Mouse (Mus musculus) lung, postnatal 0 days (tissue): Measurements from ENCODE around the gene Myo1b. TPM values are rescaled to one million over a fixed set of nuclear protein-coding genes. Genes with fewer than 3 reads are reported as not detected.

Experiments
- ATAC-seq: fragments of 200-750 bp; cut with Nextera tagmentation; 2 replicates; pipeline ENCODE4 v1.8.0; 2017; ENCODE audit warnings: moderate library complexity
- DNase-seq: peaks from one replicate; pipeline ENCODE4 v3.0.0-alpha.2; 2016; ENCODE audit warnings: low spot score
- H3K27ac ChIP-seq: fragments of 300-500 bp; sonication (generic); 2 replicates; pipeline ENCODE4 v1.5.1; 2014; ENCODE audit warnings: antibody characterized with exemption, mild to moderate bottlenecking, low read length, mixed read lengths
- H3K27me3 ChIP-seq: fragments of 300-500 bp; sonication (generic); replicated peaks from 2 replicates; pipeline ENCODE4 v1.6.1; 2014; ENCODE audit warnings: low read length, mixed read lengths; ENCODE audit not compliant: insufficient read depth
- H3K36me3 ChIP-seq: fragments of 300-500 bp; sonication (generic); 2 replicates; pipeline ENCODE4 v1.6.1; 2014; ENCODE audit warnings: low read length, mixed read lengths; ENCODE audit not compliant: insufficient read depth
- H3K4me1 ChIP-seq: fragments of 300-500 bp; sonication (generic); 2 replicates; pipeline ENCODE4 v1.6.1; 2014; ENCODE audit warnings: antibody characterized with exemption, low read depth, low read length, mixed read lengths; ENCODE audit not compliant: insufficient read depth
- H3K4me2 ChIP-seq: fragments of 300-500 bp; sonication (generic); replicated peaks from 2 replicates; pipeline ENCODE4 v1.6.1; 2014; ENCODE audit warnings: low read depth, mild to moderate bottlenecking, low read length, moderate library complexity, mixed read lengths
- H3K4me3 ChIP-seq: fragments of 300-500 bp; sonication (generic); 2 replicates; pipeline ENCODE4 v1.5.1; 2014; ENCODE audit warnings: low read depth, low read length
- H3K9ac ChIP-seq: fragments of 300-500 bp; sonication (generic); replicated peaks from 2 replicates; pipeline ENCODE4 v1.6.1; 2014; ENCODE audit warnings: low read depth, mild to moderate bottlenecking
- H3K9me3 ChIP-seq: fragments of 300-500 bp; sonication (generic); 2 replicates; pipeline ENCODE4 v1.6.1; 2016; ENCODE audit warnings: low read length, mixed read lengths
- CTCF ChIP-seq: IDR thresholded peaks from 2 replicates; pipeline ENCODE4 v1.5.1; 2016; ENCODE audit warnings: antibody characterized with exemption, mild to moderate bottlenecking
- EP300 ChIP-seq: IDR thresholded peaks from 2 replicates; pipeline ENCODE4 v1.6.1; 2016; ENCODE audit warnings: antibody characterized with exemption, mild to moderate bottlenecking, control low read depth
- WGBS: fragments of 180-500 bp; shearing (Covaris S2); extraction: QIAGEN DNeasy Blood & Tissue Kit; methylation state at CpG from one replicate; pipeline ENCODE4 v1.1.7; 2014; 5-methylcytosine and 5-hydroxymethylcytosine counted together
- polyA plus RNA-seq: library from polyadenylated mRNA; unstranded; fragments of >200 nt; fragmentation: Nextera tagmentation; extraction: Ambion mirVana; gene quantifications from 2 replicates; pipeline ENCODE4 v1.2.1, GENCODE M21; 2015

Myo1b gene
- polyA plus RNA-seq, 1 experiment from 2014 or later, result 108 TPM

- ATAC-seq (peak; percentile 62), DNase-seq (peak; percentile 56)
- Histone ChIP-seq H3K9me3 (no peaks in the 10 kb centered on the region), H3K27ac (no peak overlapping the region), H3K36me3 (no peaks in the 10 kb centered on the region), H3K27me3 (no peaks in the 10 kb centered on the region), H3K4me1 (peaks cover 3% of the 10 kb centered on the region; the same call in 1 of the 2 replicates), H3K4me2 (no peak overlapping the region), H3K4me3 (no peak overlapping the region), H3K9ac (no peak overlapping the region)
- 55% methylated on average over 11 of the region's 11 CpGs for WGBS
- TF ChIP-seq CTCF (no peak), EP300 (no peak)
Observed at GRCm38 (mm10) chr1:51934176-51934924, 18.5 kb upstream of the Myo1b start.

- H3K4me2 ChIP-seq, result no peak overlapping the region
- H3K9me3 ChIP-seq, result no peaks in the 10 kb centered on the region
- H3K27me3 ChIP-seq, result no peaks in the 10 kb centered on the region
- ATAC-seq (no peak), DNase-seq (no peak)
- WGBS, result 64% methylated on average over 3 of the region's 3 CpGs
- H3K36me3 ChIP-seq, result no peaks in the 10 kb centered on the region
- H3K9ac ChIP-seq, result no peak overlapping the region
- H3K4me3 ChIP-seq, result no peak overlapping the region
- peaks cover 3% of the 10 kb centered on the region; the same call in 1 of the 2 replicates for H3K4me1 ChIP-seq
- H3K27ac ChIP-seq, result no peak overlapping the region
- TF ChIP-seq CTCF (no peak), EP300 (no peak)
Observed at GRCm38 (mm10) chr1:51932826-51933225, 17.0 kb upstream of the Myo1b start.

DNA sequence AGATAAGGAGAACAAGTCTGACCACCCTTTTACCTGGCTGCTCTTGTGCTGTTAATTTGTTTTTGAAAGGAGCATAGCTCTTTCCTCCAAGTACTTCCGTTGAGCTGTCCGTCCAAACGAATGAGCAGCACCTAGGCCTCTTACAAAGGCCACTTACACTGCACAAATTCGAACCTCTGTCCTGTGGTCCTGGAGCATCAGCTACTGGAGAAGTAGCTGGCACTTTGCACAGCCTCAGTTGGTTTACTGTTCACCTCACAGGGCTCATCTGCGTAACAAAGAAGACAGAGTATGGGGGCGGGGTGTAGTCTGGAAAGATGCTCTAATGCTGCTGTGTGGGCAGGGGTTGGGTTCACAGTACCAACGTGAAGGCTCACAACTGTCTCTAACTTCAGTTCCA, 15.7 kb upstream of the Myo1b start:
- no peak for DNase-seq
- no peak overlapping the region for H3K27ac ChIP-seq
- WGBS, result 53% methylated on average over 7 of the region's 7 CpGs
- H3K9ac ChIP-seq, result no peak overlapping the region
- no peak overlapping the region for H3K4me3 ChIP-seq
- no peaks in the 10 kb centered on the region for H3K9me3 ChIP-seq
- no peak for ATAC-seq
- H3K4me1 ChIP-seq, result peaks cover 3% of the 10 kb centered on the region; the same call in 1 of the 2 replicates
- no peak overlapping the region for H3K4me2 ChIP-seq
- no peak for TF ChIP-seq CTCF
- TF ChIP-seq EP300, result no peak
- H3K36me3 ChIP-seq, result no peaks in the 10 kb centered on the region
- no peaks in the 10 kb centered on the region for H3K27me3 ChIP-seq

DNA sequence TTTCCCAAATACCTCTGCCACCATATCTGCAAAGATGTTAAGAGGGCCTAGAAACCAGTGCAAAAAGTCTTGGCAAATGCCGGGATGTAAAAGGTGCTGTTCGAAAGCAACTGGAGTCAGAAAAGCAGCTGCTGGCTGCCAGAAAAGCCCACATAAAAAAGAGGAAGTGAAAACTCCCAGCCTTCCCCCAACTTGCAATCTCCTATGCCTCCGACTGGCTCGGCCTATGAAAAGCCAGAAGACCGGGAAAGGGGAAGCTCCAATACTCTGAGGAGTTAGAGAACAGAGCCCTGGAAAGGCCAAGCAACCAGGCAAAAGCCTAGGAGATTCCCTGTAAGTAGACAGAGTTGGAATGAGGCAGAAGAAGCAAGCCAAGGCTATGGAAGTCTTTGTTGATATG, 14.7 kb upstream of the Myo1b start:
- TF ChIP-seq EP300, result no peak
- TF ChIP-seq CTCF, result no peak
- no peaks in the 10 kb centered on the region for H3K27me3 ChIP-seq
- peaks cover 3% of the 10 kb centered on the region; the same call in 1 of the 2 replicates for H3K4me1 ChIP-seq
- peak; percentile 39 for DNase-seq
- H3K9me3 ChIP-seq, result no peaks in the 10 kb centered on the region
- peak; percentile 32; the same call in 1 of the 2 replicates for ATAC-seq
- H3K4me2 ChIP-seq, result no peak overlapping the region
- no peak overlapping the region for H3K9ac ChIP-seq
- no peaks in the 10 kb centered on the region for H3K36me3 ChIP-seq
- WGBS, result 57% methylated on average over 5 of the region's 5 CpGs
- H3K27ac ChIP-seq, result no peak overlapping the region
- H3K4me3 ChIP-seq, result no peak overlapping the region

GRCm38 (mm10) chr1:51929557-51929956, 13.7 kb upstream of the Myo1b start:
- no peak for ATAC-seq

GRCm38 (mm10) chr1:51922820-51923219, 6.9 kb upstream of the Myo1b start:
- H3K4me2 ChIP-seq, result no peak overlapping the region
- H3K27ac ChIP-seq, result no peak overlapping the region
- no peak overlapping the region for H3K4me3 ChIP-seq
- H3K9ac ChIP-seq, result no peak overlapping the region
- DNase-seq (peak; percentile 33), ATAC-seq (peak; percentile 77)
- WGBS, result 25% methylated on average over 12 of the region's 12 CpGs
- TF ChIP-seq CTCF, result no peak
- TF ChIP-seq EP300, result no peak
- H3K4me1 ChIP-seq, result no peaks in the 10 kb centered on the region
- H3K36me3 ChIP-seq, result no peaks in the 10 kb centered on the region
- H3K9me3 ChIP-seq, result no peaks in the 10 kb centered on the region
- H3K27me3 ChIP-seq, result no peaks in the 10 kb centered on the region

More at GRCm38 (mm10) chr1:51929557-51929956, 13.7 kb upstream of the Myo1b start:
- Histone ChIP-seq H3K36me3 (no peaks in the 10 kb centered on the region), H3K9me3 (no peaks in the 10 kb centered on the region), H3K27ac (no peak overlapping the region), H3K4me2 (no peak overlapping the region), H3K27me3 (no peaks in the 10 kb centered on the region), H3K9ac (no peak overlapping the region), H3K4me1 (peaks cover 3% of the 10 kb centered on the region; the same call in 1 of the 2 replicates), H3K4me3 (no peak overlapping the region)
- DNase-seq, result no peak
- no peak for TF ChIP-seq CTCF
- TF ChIP-seq EP300, result no peak
- whole genome bisulfite sequencing, result 40% methylated on average over 3 of the region's 3 CpGs
